Mouse (Mus musculus) left cerebral cortex, adult 18-20 months (tissue): ENCODE measurements at regions not wholly inside any gene's neighbourhood (a gene's known extent, or its start where the extent isn't known, plus 50 kb on each side); places are given as distances from the start of the nearest gene placed in this dataset.

Experiments
- DNase-seq, 2 experiments: peaks; one replicate each; pipeline ENCODE4 v3.0.0; 2021 to 2022; ENCODE audit warnings: low spot score in 2 of 2, mixed read lengths in 1 of 2

DNA sequence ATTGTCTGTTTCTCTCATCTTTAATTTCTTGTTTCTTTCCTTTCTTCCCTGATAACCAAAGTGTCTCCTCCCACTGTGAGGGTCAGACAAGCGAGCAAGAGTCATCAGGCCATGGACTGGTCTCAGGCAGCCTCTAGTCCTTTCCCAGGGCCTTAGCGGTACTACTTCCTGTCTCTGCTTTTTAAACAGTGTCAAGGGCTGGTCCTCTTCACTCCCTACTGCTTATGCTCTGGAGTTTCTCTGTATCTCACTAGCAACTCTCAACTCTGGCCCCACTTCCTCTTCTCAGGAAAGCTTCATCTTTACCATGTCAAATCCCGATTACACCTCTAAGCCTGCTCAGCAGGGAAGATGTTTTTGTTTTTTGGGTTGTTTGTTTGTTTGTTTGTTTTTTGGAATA is 124.1 kb downstream of the Pten start:
- DNase-seq: no peak

DNA sequence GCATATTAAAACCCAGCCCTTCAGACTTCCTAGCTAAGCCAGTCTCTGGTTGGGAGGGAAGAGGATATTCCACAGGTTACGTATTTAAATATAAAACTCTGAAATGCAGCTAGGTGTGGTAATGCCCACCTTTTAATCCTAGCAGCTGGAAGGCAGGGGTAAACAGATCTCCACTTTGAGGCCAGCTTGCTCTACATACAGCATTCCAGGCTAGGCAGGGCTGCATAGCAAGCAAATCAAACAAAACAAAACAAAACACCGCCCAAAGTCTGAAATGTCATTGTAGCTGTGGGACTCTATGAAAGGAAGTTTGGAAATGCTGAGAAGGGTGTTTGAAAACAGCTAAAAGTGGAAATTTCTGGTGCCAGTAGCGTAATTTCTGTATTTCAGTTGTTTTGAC is 127.0 kb downstream of the Pten start:
- no peak for DNase-seq

DNA sequence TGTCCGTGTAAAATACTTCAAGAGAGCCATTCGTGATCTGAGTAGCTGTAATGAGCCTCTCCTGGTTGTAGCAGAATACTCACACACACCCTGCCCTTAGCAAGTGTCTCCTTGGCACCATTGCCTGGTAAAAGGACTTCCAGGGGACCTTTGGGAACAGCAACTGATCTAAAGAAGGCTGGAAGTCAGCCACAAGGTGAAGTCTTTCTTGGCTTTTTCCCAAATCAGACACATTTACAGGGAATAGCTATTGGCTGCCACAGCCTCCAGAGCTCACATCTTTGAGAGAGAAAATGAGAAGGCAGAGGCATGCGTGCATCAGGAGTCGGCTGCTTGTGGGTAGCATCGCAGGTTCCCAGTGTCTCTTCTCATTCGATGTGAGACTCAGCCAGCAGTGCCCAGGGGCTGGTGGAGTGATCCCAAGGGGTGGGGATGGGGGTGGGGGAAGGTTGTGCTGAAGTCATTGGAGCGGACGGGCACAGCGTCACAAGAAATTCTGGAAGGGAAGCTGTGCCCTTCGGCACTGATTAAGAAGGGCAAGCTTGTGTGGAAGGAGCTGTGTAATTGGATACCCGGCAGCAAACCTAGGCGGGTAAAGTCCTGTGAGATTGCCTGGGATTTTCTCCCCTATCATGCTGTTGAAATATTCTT is 128.3 kb downstream of the Pten start:
- no peak for DNase-seq

DNA sequence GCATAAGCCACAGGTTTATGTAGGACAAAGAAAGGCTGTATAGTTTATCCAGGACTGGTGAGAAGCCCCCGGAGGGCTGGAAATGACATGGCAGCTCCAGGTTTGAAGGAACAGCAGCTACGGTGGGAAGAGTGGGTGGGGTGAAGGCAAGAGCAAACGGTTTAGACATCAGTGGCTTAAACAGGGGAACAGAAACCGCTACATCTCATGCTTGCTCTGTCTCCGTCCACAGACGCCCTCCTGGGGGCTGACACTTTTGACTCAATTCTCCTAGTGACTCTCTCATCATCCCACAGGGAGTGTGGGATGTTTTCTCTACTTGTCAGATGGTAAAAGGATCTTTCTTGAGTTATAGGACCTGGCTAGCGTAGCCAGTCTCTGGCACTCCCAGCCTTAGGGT is 129.9 kb downstream of the Pten start:
- no peak for DNase-seq

DNA sequence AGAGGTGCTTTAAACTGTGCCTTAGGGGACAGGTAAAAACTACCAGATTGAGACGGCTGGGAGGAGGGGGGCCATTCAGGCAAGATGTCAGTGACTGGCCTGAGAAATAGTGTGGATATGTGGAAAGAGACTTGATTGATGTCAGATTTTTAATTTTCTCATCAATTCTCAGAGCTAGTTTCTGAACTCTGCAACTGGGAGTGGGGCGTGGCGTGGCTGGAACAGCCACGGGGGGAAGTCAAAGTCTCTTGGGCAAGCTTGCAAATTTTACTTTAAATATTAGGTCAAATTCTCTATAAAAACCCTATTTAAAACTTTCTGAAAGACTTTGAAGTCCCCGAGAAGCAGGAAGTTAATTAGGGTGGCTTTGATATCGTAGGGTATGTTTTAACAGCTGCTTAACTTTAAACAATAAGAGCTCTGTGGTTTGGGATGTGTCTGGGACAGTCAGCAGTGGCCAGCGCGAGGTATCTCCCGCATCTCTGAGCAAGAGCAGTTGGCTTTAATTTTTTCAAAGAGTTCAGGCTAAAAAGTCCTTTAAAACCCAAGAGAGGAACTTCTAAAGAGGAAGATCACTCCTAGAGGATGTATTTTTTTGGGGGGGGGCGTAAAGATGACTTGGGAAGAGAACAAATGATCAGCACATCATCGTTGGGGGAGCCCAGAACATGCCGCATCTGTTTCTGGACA is 131.5 kb downstream of the Pten start:
- no peak for DNase-seq

DNA sequence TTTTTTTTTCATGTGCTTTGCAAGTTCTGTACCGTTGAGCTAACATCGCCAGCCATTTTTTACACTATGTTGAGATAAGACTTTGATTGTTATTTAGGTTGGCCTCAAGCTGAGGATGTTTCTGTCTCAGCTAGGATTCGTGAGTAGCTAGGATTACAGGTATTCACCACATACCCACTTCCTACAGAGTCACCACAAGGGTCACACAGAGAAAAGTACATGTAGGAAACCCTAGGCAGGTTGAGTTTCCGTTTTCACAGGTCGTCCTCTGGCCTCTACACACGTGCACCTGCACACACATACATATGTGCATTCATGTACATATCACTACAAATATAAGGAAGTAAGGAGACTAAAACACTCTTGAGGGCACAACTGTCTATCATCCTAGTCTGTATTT is 133.5 kb downstream of the Pten start:
- DNase-seq: no peak

DNA sequence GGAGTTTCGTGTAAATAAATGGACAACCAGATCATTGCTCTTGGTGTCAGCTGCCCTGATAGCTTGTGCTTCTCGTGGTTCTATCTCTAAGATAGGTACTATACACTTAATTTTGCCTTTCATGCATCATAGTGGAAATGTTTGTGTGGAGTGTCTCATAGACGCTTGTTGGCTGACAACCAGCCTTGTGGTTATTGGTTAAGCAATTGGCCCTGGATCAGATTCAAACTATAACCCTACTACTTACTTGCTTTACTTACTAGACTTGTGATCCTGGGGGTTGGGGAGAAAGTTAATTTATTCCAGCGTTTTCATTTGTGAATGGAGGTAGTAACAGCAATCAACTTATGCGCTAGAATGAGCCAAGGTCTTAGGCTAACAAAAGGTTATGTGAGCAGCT is 135.2 kb downstream of the Pten start:
- no peak for DNase-seq

DNA sequence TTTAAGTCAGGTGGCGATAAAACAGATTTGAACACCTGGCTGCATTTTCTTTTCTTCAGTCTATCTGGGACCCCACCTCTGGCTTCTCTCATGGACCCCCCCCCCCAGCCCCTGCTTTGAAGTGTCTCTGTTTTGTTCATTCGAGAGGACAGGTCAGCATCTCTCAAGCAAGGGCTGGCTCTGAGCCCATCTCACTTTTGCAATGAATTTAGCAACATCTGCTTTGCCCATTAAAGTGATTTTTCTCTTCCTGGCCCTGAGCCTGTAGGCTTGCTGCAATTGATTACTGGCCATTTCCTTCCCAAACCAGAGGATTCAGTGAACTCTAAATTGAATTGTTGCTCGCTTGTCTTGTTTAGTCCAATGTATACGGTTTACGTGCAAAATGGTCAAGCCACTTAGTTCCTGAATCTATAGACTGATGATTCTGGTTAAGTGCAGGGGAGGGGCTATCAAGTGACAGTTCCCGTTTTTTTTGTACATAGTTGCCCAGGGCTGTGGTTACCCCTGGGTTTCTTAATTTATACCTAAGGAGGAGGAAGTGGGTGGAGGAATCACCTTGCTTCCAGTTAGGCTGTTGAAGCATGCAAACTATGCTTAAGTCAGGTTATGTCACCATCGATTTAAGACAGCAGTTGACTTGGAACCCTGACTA is 146.3 kb downstream of the Pten start:
- DNase-seq: no peak

DNA sequence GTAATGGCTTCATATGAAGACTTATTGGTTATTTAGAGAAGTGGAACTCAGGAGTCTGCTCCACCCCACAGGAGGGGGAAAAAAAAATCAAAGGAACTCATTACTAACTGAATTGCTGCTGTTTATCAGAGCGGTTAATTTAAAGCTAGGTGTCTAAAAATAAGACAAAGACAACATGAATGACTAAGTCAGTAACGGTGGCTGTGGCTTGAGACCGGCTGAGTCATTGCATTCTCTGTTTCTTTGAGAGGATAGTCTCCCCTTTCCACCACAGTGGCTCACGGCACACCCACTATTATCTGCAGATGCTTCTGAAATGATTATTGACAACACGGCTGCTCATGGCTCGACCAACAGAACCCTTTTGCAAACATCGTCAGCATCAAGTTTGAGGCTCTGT is 147.2 kb downstream of the Pten start:
- DNase-seq: no peak

DNA sequence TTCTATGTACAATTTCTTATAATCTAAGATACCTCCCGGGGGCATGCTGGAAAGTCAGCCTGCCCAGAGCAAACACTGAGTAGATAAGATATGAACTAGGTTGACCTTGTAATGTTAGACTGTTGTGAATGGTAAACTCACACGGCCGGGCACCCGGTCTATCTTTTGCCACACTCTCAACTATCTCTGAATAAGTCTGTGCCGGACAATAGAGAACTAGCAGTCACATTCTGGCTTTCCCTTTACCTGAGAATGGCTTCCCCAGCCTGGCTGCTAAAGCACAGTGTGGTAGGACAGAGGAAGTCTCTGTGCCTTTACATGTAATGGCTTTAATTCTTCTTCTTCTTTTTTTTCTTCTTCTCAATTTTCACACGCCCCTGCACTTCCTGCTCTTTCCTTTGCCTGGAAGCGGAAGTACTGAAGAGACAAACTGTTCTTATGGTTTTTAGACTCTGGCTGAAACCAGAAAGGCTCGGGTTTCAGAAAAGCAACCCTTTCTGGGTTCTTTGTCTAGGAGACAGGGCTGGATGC is 148.7 kb downstream of the Pten start:
- no peak for DNase-seq

DNA sequence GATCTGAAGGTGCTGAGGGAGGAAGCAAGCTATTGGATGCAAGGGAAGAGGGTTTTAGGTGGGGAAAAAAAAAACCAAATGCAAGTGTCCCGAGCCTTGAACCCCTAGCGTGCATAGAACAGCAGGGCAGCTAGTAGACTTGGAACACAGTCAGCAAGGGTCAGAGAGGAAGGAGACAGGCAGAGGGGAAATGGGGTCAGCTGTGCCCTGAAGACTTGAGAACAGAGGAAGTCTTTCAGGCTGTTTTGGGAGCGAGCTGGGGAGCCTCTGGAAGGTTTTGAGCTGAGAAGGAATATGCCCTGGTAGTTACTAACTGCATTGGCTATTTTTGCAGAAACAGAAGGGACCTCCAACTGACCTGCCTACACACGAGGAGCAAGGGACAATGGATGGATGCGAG is 149.5 kb downstream of the Pten start:
- DNase-seq: no peak

DNA sequence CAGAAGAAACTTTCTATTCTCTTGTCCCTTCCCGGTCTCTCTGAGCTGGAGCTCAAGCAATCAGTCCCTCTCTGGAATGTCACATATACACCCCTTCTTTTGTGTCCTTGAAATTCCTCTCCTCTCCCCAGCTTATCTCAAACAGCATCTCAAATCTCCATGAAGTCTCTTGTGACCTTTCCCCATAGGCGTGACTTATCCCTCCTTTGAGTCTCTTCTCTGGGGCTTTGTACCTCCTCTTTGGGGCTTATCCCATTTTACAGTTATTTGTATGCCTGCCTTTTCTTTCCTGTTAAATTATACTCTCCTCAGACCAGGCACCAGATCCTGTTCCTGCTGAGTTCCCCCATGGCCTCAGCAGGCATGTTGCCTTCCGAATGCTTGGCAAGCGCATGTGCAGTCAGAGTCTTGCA is 152.8 kb downstream of the Pten start:
- DNase-seq: no peak

DNA sequence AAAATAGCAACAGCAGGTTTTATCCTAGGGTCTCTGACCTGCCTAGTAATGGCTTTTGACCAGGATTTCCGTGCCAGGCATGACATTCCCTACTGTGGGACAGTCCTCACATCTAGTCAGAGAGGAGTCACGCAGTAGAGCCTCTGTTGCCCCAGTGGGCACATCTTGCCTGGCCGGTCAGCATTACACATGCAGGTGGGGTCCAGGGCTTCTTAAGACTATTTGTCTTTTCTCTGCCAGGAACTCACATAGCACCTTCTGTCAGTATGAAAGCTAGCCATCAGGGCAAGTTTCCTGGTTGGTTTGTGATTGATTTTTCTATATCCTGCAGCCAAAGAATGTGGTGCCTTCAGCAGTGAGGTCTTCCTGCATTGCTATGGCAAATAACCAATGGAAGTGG is 155.0 kb downstream of the Pten start:
- no peak for DNase-seq

DNA sequence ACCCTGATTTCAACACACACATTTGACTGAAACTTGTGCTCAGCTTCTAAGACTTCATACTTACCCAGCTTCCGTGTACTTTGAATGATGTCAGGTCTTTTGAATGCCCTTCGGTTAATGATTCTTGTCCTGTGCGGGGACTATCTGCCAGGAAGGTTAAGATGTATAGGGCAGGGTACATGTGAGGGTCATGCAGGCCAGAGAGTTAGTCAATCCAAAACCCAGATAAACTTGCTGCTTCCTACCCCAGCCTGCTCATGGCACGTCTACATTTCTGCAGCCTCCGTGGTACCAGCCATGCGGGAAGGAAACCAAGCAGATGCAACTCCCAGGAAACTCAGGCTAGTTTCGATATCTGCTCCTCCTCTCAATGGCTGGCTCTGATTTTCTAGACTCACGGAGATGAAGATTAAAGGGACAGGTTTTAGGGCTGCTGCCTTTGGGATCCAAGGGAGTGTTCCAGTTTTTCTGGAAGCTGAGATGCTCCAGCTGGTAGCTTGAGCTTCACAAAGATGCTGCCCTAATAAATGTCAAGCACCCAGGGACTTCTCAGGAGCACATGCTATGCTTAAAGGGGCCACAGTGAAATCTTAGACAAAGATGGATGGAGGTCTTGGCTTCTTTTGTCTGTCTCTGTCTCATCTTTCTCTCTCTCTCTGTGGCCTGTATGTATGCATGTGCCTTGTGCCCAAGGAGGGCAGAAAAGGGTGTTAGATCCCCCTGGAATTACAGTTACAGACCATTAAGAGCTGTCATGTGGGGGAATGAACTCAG is 159.4 kb downstream of the Pten start:
- DNase-seq: no peak

DNA sequence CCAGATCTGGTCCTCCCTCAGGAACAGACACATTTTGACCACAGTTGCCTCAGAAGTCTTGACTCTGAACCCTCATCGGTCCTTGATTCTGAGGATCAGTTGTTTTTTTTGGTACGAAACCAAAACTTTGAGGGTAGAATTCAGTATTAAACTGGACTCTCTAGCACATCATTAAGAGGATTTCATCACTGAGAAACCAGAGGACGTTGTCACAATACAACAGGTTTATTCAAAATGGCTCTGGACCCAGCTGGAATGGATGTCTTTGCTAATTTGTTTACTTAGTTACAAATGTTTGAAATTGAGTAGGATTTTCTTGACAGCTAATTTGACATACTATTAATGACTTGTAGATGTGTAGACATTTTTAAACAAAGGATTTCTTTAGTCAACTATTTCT is 163.7 kb downstream of the Pten start:
- no peak for DNase-seq

DNA sequence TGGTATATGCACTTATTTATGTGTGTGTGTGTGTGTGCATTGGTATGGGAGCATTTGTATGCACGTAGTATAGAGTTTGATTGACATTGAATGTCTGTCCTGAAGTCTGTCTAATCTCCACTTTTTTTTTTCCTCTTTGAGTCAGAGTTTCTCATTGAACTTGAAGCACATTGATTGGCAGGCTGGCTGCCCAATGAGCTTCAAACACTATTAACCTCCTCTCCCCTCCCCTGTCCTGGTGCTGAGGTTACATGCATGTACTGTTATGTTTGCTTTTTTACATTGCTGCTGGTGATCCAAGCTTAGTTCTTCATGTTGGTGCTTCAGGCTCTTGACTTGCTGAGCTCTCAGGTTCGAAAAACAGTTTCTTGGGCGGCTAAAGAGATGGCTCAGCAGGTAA is 166.6 kb downstream of the Pten start:
- DNase-seq: no peak

DNA sequence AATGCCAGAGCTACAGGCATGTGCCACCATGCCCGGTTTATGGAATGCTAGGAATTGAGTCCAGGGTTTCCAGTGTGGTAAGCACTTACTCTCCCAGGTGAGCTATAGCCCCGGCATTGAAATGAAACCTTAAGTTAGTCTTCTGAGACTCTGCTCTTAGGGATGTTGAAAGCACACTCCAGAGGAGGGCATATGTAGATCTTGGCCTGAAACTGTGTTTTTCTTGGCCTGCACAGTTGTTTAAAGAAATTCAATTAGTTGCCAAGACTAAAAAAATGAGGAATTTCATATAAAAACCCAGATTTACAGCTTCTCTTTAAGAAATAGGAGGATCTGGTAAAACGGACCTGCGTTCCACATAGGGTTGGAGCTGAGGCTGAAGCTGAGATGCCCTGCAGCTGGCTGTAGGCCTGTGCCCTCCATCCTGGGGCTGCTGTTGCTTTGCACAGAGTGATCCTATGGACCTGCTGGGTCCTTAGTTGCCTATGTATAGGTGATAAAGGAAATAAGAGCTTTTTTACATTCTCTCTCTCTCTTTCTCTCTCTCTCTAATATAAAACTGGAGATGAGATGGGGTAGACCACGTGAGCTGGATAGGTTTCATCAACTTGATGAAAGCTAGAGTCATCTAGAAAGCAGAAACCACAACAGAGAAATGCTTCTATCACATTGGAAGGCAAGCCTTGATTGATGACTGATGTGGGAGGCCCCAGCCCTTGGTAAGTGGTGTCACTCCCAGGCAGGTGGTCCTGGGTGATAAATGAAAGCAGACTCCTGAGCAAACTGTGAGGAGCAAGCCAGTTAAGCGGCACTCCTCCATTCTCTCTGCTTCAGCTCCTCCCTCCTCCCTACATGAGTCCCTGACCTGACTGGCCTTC is 168.6 kb downstream of the Pten start:
- no peak for DNase-seq

DNA sequence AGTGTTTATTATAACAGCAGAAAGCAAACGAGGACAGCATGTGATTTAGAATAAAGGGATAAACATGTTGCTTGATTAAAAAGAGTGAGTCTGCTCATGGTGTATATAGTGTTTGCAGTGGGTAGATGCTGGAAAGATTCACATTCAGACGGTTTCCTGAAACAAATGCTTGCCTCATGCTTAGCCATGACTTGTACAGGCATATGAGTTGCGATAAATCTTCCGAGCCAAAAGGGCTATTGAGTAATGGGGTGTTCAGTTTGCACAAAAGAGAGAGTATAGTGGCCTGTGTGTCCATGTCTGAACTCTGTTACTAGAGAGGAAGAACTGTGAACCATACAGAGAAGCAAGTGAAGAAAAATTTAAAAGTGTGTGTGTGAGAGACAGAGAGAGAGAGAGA is 169.3 kb downstream of the Pten start:
- no peak for DNase-seq

DNA sequence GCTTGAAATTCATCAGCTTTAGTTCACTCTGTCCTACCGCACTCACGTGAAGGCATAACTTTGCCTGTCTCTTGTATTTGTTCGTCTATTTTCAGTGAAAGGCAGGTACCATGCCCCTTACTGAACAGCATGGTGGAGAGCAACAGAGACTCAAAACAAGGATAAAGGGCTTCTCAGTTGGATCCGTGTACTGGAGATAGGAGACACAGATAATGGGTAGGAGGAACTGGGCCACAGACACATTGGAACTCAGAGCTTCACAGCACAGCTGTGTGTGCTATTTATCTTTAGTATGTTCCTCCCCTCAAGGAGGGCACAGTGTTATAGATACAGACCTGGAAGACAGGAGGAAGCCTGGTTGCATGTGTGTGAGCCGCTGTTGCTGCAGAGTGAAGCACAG is 176.4 kb downstream of the Pten start:
- no peak for DNase-seq

DNA sequence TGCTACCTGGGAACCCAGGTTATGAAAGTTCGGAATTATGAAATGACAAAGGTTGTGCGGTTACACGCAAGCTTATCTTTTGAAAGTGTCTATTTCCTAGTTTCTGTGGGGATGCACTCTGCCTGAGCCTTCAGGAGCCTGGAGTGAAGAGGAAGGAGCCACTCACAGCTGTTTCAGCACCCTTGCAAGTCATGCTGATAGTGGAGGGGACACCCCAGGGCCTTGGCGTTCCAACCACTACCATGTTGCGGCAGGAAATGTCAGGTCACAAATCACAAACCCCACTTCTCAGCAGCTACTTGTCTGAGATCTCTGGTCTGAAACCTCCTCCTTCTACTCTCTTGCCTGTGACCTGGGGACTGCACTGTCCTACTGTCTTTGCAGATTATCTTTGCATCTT is 178.3 kb downstream of the Pten start:
- DNase-seq: no peak

DNA sequence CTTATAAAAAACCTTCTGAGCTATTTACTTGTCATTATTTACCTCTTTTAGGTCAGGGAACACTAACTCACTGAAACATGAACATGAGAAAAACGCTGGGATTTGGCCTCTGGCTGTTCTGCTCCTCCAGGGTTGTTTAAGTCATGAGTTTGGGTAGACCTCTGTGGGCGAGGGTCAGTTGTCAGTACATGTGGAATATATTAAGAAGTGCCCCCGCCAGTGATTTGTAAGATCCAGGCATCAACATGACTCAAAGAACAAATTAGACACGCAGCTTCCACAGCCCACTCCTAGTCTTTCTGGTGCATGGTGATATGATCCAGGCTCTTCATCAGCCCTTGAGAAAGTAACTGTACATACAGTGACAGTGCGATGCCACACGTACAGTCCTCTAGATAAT is 180.3 kb downstream of the Pten start:
- no peak for DNase-seq
